Mouse (Mus musculus) embryonic facial prominence, embryonic 15.5 days (tissue): Measurements from ENCODE around the gene Clybl. TPM values are rescaled to one million over a fixed set of nuclear protein-coding genes. Genes with fewer than 3 reads are reported as not detected.

Source experiments
- ATAC-seq: fragments of 200-750 bp; cut with Nextera tagmentation; 2 replicates; pipeline ENCODE4 v1.8.0; 2017; ENCODE audit warnings: low read depth, moderate TSS enrichment; ENCODE audit not compliant: insufficient number of reproducible peaks, low FRiP score, low TSS enrichment
- H3K27ac ChIP-seq: fragments of 300-500 bp; sonication (generic); replicated peaks from 2 replicates; pipeline ENCODE4 v1.5.1; 2015; ENCODE audit warnings: mild to moderate bottlenecking, inconsistent platforms
- H3K27me3 ChIP-seq: fragments of 300-500 bp; sonication (generic); 2 replicates; pipeline ENCODE4 v1.6.1; 2015; ENCODE audit warnings: inconsistent platforms
- H3K36me3 ChIP-seq: fragments of 300-500 bp; sonication (generic); 2 replicates; pipeline ENCODE4 v1.6.1; 2015; ENCODE audit warnings: mild to moderate bottlenecking, inconsistent platforms
- H3K4me1 ChIP-seq: fragments of 300-500 bp; sonication (generic); 2 replicates; pipeline ENCODE4 v1.6.1; 2015; ENCODE audit warnings: inconsistent platforms
- H3K4me2 ChIP-seq: fragments of 300-500 bp; sonication (generic); replicated peaks from 2 replicates; pipeline ENCODE4 v1.6.1; 2015; ENCODE audit warnings: mild to moderate bottlenecking, inconsistent platforms
- H3K4me3 ChIP-seq: fragments of 300-500 bp; sonication (generic); replicated peaks from 2 replicates; pipeline ENCODE4 v1.5.1; 2015; ENCODE audit warnings: mild to moderate bottlenecking, inconsistent platforms
- H3K9ac ChIP-seq: fragments of 300-500 bp; sonication (generic); 2 replicates; pipeline ENCODE4 v1.6.1; 2015; ENCODE audit warnings: inconsistent platforms
- H3K9me3 ChIP-seq: fragments of 300-500 bp; sonication (generic); replicated peaks from 2 replicates; pipeline ENCODE4 v1.6.1; 2016; ENCODE audit warnings: inconsistent platforms
- WGBS: fragments of 180-500 bp; shearing (Covaris S2); methylation state at CpG from one replicate; pipeline ENCODE4 v1.1.7; 2015; 5-methylcytosine and 5-hydroxymethylcytosine counted together
- polyA plus RNA-seq: library from polyadenylated mRNA; unstranded; fragments of >200 nt; fragmentation: Nextera tagmentation; extraction: Ambion mirVana; gene quantifications from 2 replicates; pipeline ENCODE4 v1.2.1, GENCODE M21; 2015

The Clybl gene
- polyA plus RNA-seq, 1 experiment from 2014 or later = 24.0 TPM

GRCm38 (mm10) chr14:122312415-122312814 is 130.9 kb downstream of the Clybl start:
- Histone ChIP-seq H3K36me3 (no peaks in the 10 kb centered on the region), H3K27me3 (no peaks in the 10 kb centered on the region), H3K4me1 (no peaks in the 10 kb centered on the region), H3K9ac (no peak overlapping the region), H3K27ac (no peak overlapping the region), H3K4me2 (no peak overlapping the region), H3K9me3 (no peaks in the 10 kb centered on the region), H3K4me3 (no peak overlapping the region)
- ATAC-seq = no peak
- WGBS = 90% methylated on average over 6 of the region's 6 CpGs

GRCm38 (mm10) chr14:122313328-122313727 is 131.8 kb downstream of the Clybl start:
- no peaks in the 10 kb centered on the region for H3K36me3 ChIP-seq
- no peak overlapping the region for H3K27ac ChIP-seq
- ATAC-seq = no peak
- no peak overlapping the region for H3K4me3 ChIP-seq
- H3K4me2 ChIP-seq = no peak overlapping the region
- no peaks in the 10 kb centered on the region for H3K4me1 ChIP-seq
- no peaks in the 10 kb centered on the region for H3K9me3 ChIP-seq
- H3K9ac ChIP-seq = no peak overlapping the region
- 93% methylated on average over 4 of the region's 4 CpGs for WGBS
- no peaks in the 10 kb centered on the region for H3K27me3 ChIP-seq

- Histone ChIP-seq H3K9me3 (no peaks in the 10 kb centered on the region), H3K36me3 (no peaks in the 10 kb centered on the region), H3K4me2 (no peak overlapping the region), H3K4me3 (no peak overlapping the region), H3K27me3 (no peaks in the 10 kb centered on the region), H3K9ac (no peak overlapping the region), H3K4me1 (no peaks in the 10 kb centered on the region), H3K27ac (no peak overlapping the region)
- WGBS = 83% methylated on average over 12 of the region's 12 CpGs
- ATAC-seq = no peak
Measured at GRCm38 (mm10) chr14:122315743-122316142, 134.2 kb downstream of the Clybl start.

GRCm38 (mm10) chr14:122322136-122322535 is 140.6 kb downstream of the Clybl start:
- 13% methylated on average over 5 of the region's 5 CpGs for WGBS
- Histone ChIP-seq H3K27me3 (no peaks in the 10 kb centered on the region), H3K4me2 (no peak overlapping the region), H3K9ac (no peak overlapping the region), H3K36me3 (no peaks in the 10 kb centered on the region), H3K27ac (no peak overlapping the region), H3K9me3 (no peaks in the 10 kb centered on the region), H3K4me3 (no peak overlapping the region), H3K4me1 (no peaks in the 10 kb centered on the region)
- ATAC-seq = no peak

GRCm38 (mm10) chr14:122323838-122324458 is 142.4 kb downstream of the Clybl start:
- H3K36me3 ChIP-seq = no peaks in the 10 kb centered on the region
- H3K4me2 ChIP-seq = no peak overlapping the region
- H3K4me3 ChIP-seq = no peak overlapping the region
- WGBS = 75% methylated on average over 9 of the region's 9 CpGs
- H3K27ac ChIP-seq = no peak overlapping the region
- ATAC-seq = no peak
- no peaks in the 10 kb centered on the region for H3K27me3 ChIP-seq
- H3K4me1 ChIP-seq = no peaks in the 10 kb centered on the region
- no peaks in the 10 kb centered on the region for H3K9me3 ChIP-seq
- no peak overlapping the region for H3K9ac ChIP-seq

- Histone ChIP-seq H3K9ac (no peak overlapping the region), H3K4me2 (no peak overlapping the region), H3K27ac (no peak overlapping the region), H3K4me1 (no peaks in the 10 kb centered on the region), H3K9me3 (no peaks in the 10 kb centered on the region), H3K27me3 (no peaks in the 10 kb centered on the region), H3K4me3 (no peak overlapping the region), H3K36me3 (no peaks in the 10 kb centered on the region)
- 65% methylated on average over 9 of the region's 9 CpGs for WGBS
- no peak for ATAC-seq
Measured at GRCm38 (mm10) chr14:122330136-122330535, 148.6 kb downstream of the Clybl start.

GRCm38 (mm10) chr14:122330716-122331115 is 149.2 kb downstream of the Clybl start:
- no peak overlapping the region for H3K4me3 ChIP-seq
- no peak overlapping the region for H3K9ac ChIP-seq
- H3K4me2 ChIP-seq = no peak overlapping the region
- WGBS = 79% methylated on average over 2 of the region's 2 CpGs
- no peak overlapping the region for H3K27ac ChIP-seq
- ATAC-seq = no peak
- H3K36me3 ChIP-seq = no peaks in the 10 kb centered on the region
- H3K9me3 ChIP-seq = no peaks in the 10 kb centered on the region
- no peaks in the 10 kb centered on the region for H3K4me1 ChIP-seq
- no peaks in the 10 kb centered on the region for H3K27me3 ChIP-seq

GRCm38 (mm10) chr14:122331635-122332460 is 150.3 kb downstream of the Clybl start:
- Histone ChIP-seq H3K9me3 (no peaks in the 10 kb centered on the region), H3K9ac (no peak overlapping the region), H3K4me3 (no peak overlapping the region), H3K36me3 (no peaks in the 10 kb centered on the region), H3K27ac (no peak overlapping the region), H3K27me3 (no peaks in the 10 kb centered on the region), H3K4me2 (no peak overlapping the region), H3K4me1 (no peaks in the 10 kb centered on the region)
- WGBS = 52% methylated on average over 14 of the region's 14 CpGs
- ATAC-seq = no peak

GRCm38 (mm10) chr14:122336957-122337356 is 155.5 kb downstream of the Clybl start:
- Histone ChIP-seq H3K4me3 (no peak overlapping the region), H3K27ac (no peak overlapping the region), H3K4me1 (no peaks in the 10 kb centered on the region), H3K9me3 (no peaks in the 10 kb centered on the region), H3K4me2 (no peak overlapping the region), H3K27me3 (no peaks in the 10 kb centered on the region), H3K9ac (no peak overlapping the region), H3K36me3 (no peaks in the 10 kb centered on the region)
- no peak for ATAC-seq
- WGBS = 43% methylated on average over 4 of the region's 4 CpGs

- no peak for ATAC-seq
- Histone ChIP-seq H3K4me2 (no peak overlapping the region), H3K27ac (no peak overlapping the region), H3K4me3 (no peak overlapping the region), H3K36me3 (no peaks in the 10 kb centered on the region), H3K27me3 (no peaks in the 10 kb centered on the region), H3K4me1 (no peaks in the 10 kb centered on the region), H3K9ac (no peak overlapping the region), H3K9me3 (no peaks in the 10 kb centered on the region)
- 73% methylated on average over 4 of the region's 4 CpGs for WGBS
Measured at GRCm38 (mm10) chr14:122338784-122339183, 157.3 kb downstream of the Clybl start.

- H3K27ac ChIP-seq = no peak overlapping the region
- H3K9ac ChIP-seq = no peak overlapping the region
- H3K27me3 ChIP-seq = no peaks in the 10 kb centered on the region
- no peaks in the 10 kb centered on the region for H3K9me3 ChIP-seq
- 88% methylated on average over 5 of the region's 5 CpGs for WGBS
- no peak overlapping the region for H3K4me3 ChIP-seq
- no peaks in the 10 kb centered on the region for H3K36me3 ChIP-seq
- no peak for ATAC-seq
- H3K4me2 ChIP-seq = no peak overlapping the region
- H3K4me1 ChIP-seq = no peaks in the 10 kb centered on the region
Measured at GRCm38 (mm10) chr14:122340141-122340540, 158.6 kb downstream of the Clybl start.
